Mouse (Mus musculus) bone marrow macrophage, adult 2 months (primary cell): Measurements from ENCODE around the gene Prcp. TPM values are rescaled to one million over a fixed set of nuclear protein-coding genes. Genes with fewer than 3 reads are reported as not detected.

Experiments
- H3K27ac ChIP-seq: 2 replicates; pipeline ENCODE4 v1.5.1; 2012; ENCODE audit warnings: low read depth, low read length; ENCODE audit not compliant: insufficient read depth
- H3K4me1 ChIP-seq: 2 replicates; pipeline ENCODE4 v1.6.1; 2012; ENCODE audit warnings: low read length; ENCODE audit not compliant: control insufficient read depth, insufficient read depth
- H3K4me3 ChIP-seq: 2 replicates; pipeline ENCODE4 v1.5.1; 2012; ENCODE audit warnings: mild to moderate bottlenecking, low read length, moderate library complexity; ENCODE audit not compliant: insufficient read depth
- CTCF ChIP-seq: IDR thresholded peaks from 2 replicates; pipeline ENCODE4 v1.5.1; 2012; ENCODE audit warnings: low read depth, mild to moderate bottlenecking, low read length, moderate library complexity
- POLR2A ChIP-seq: IDR thresholded peaks from 2 replicates; pipeline ENCODE4 v1.6.1; 2012; ENCODE audit warnings: mild to moderate bottlenecking, low read depth, low read length, borderline replicate concordance
- polyA plus RNA-seq: library from polyadenylated mRNA; stranded (reverse); fragments of >200 nt; gene quantifications from 2 replicates; pipeline ENCODE4 v1.2.4, GENCODE M21; 2012; ENCODE audit not compliant: missing spikeins, insufficient read depth, insufficient read length

Prcp gene
- polyA plus RNA-seq, 1 experiment: 146 TPM

GRCm38 (mm10) chr7:92866526-92866925 lies 7.7 kb upstream of the Prcp start:
- no peak for TF ChIP-seq CTCF
- TF ChIP-seq POLR2A: no peak
- no peaks in the 10 kb centered on the region for H3K4me1 ChIP-seq
- no peak overlapping the region for H3K4me3 ChIP-seq
- H3K27ac ChIP-seq: no peak overlapping the region

DNA sequence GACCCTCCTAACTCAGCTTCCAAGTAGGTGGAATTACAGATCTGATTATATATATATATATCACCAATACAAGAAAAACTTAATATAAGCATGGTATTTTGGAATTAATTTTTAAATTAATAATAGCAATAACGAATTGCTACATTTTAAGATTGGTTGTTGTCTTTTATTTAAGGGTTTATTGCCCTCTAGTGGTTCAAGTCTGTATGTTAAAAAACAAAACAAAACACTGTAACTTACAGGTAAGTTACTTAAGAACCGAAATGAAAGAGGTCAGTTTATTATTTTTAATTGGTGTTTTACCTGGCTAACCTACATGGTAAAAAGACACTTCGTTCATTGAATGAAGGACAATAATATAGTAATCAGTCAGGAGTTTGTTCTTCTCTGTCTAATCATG lies 4.1 kb upstream of the Prcp start:
- no peak overlapping the region for H3K27ac ChIP-seq
- H3K4me1 ChIP-seq: peaks cover 3% of the 10 kb centered on the region; the same call in 1 of the 2 replicates
- TF ChIP-seq CTCF (no peak), POLR2A (no peak)
- no peak overlapping the region for H3K4me3 ChIP-seq

DNA sequence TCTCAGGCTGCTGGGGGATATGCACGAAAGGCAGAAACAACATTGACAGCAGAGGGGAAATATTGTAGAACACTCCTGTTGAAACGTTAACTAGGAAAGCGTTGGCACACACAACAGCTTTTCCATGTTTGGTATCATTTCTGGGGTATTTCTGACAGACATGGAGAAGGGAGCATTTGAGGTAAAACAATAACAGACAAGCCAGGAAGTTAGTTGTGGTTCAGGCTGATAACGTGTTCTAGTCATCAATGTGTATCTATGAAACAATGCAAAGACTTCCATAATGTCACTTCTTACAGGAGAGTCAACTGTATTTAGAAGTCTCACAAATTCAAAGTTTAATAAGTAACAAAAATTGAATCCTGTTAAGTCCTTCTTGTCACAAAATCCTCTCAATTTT lies 2.7 kb upstream of the Prcp start:
- no peak overlapping the region for H3K4me3 ChIP-seq

GRCm38 (mm10) chr7:92874761-92875408 lies 615 bp downstream of the Prcp start:
- peak overlapping the region; percentile 83 for H3K4me3 ChIP-seq
- H3K27ac ChIP-seq: peak overlapping the region; percentile 90
- no peak for TF ChIP-seq POLR2A
- TF ChIP-seq CTCF: no peak
- H3K4me1 ChIP-seq: peaks cover 16% of the 10 kb centered on the region

More for the DNA sequence above, 2.7 kb upstream of the Prcp start:
- Histone ChIP-seq H3K4me1 (peaks cover 6% of the 10 kb centered on the region; the same call in 1 of the 2 replicates), H3K27ac (no peak overlapping the region)
- no peak for TF ChIP-seq CTCF

- H3K4me1 ChIP-seq: peaks cover 24% of the 10 kb centered on the region
- peak overlapping the region; percentile 87 for H3K27ac ChIP-seq
- TF ChIP-seq CTCF: no peak
- TF ChIP-seq POLR2A: no peak
- H3K4me3 ChIP-seq: peak overlapping the region; percentile 82
These were observed 1.8 kb downstream of the Prcp start for GRCm38 (mm10) chr7:92876066-92876465.

- H3K4me1 ChIP-seq: peaks cover 25% of the 10 kb centered on the region
- TF ChIP-seq CTCF: no peak
- TF ChIP-seq POLR2A: no peak
- H3K4me3 ChIP-seq: peak overlapping the region; percentile 63
- H3K27ac ChIP-seq: peak overlapping the region; percentile 87
These were observed 2.3 kb downstream of the Prcp start for GRCm38 (mm10) chr7:92876538-92876937.

- peaks cover 24% of the 10 kb centered on the region for H3K4me1 ChIP-seq
- H3K27ac ChIP-seq: peak overlapping the region; percentile 94
- no peak for TF ChIP-seq POLR2A
- TF ChIP-seq CTCF: no peak
- peak overlapping the region; percentile 52 for H3K4me3 ChIP-seq
These were observed 4.5 kb downstream of the Prcp start for GRCm38 (mm10) chr7:92878575-92879285.

DNA sequence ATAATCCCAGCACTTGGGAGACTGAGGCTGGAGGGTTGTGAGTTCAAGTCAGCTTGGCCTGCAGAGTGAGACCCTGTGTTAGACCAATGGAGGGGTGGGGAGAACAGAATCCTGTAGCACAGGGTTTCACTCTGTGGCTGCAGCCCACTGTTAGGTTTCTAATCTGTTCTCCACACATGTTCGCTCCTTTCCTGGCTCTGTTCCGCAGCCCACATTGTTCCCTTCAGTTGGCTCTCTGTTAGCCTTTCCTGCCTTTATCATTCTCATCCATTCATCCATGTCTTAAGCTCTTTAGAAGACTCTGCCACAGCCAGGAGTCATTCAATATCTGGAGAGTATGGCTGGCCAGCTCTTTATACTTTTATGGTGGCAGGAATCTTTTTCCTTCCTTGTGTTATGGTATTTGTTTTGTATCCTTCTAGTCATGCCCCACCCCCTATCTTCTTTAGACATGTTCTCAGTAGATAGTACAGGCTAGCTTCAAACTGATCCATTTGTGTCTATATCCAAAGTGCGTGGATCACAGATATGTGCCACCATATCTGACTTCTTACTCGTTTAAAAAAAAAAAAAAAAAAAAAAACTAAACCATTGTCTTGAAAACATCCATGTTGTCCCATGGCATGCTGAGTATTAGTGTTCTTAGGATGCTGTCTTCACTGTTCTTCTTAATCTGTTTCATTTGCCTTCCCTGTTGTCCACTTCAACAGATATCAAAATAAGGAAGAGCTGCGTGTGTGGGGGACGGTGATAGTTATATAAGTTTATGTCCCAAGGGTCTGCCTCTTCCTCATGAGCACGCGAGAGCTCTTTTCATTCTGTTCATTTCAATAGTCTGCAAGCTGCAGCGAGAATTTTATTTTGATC lies 9.8 kb downstream of the Prcp start:
- Histone ChIP-seq H3K4me3 (no peak overlapping the region), H3K4me1 (peaks cover 36% of the 10 kb centered on the region), H3K27ac (no peak overlapping the region)
- TF ChIP-seq CTCF (no peak), POLR2A (no peak)

- no peak for TF ChIP-seq POLR2A
- no peak for TF ChIP-seq CTCF
- no peak overlapping the region for H3K4me3 ChIP-seq
- peaks cover 29% of the 10 kb centered on the region for H3K4me1 ChIP-seq
- peak overlapping the region; percentile 31; the same call in 1 of the 2 replicates for H3K27ac ChIP-seq
These were observed 10.9 kb downstream of the Prcp start for GRCm38 (mm10) chr7:92884998-92885660.

DNA sequence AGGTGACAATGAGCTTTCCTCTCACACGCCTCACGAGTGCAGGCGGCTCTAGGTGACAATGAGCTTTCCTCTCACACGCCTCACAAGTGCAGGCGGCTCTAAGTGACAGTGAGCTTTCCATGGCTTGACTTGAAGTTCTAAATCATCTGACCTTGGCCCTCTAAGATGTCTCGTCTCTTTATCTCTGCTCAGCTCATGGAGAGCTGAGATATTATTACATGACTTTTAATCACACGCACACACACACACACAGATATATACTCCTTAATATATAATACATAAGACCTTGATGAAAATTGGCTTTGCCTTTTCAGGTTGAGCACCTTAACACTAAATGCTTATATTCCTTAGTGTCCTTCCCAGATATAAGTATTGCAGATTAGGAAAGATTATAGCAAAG lies 12.5 kb downstream of the Prcp start:
- no peak overlapping the region for H3K4me3 ChIP-seq
- peak overlapping the region; percentile 23 for H3K27ac ChIP-seq
- TF ChIP-seq POLR2A (no peak), CTCF (no peak)
- peaks cover 24% of the 10 kb centered on the region for H3K4me1 ChIP-seq
